Mouse (Mus musculus) stomach, postnatal 0 days (tissue): ENCODE data around the gene Grhl3. TPM values are rescaled to one million over a fixed set of nuclear protein-coding genes. Genes with fewer than 3 reads are reported as not detected.

Source experiments
- ATAC-seq: fragments of 200-750 bp; cut with Nextera tagmentation; 2 replicates; pipeline ENCODE4 v1.8.0; 2017; ENCODE audit not compliant: low FRiP score, low TSS enrichment
- DNase-seq: peaks from one replicate; pipeline ENCODE4 v3.0.0-alpha.2; 2016; ENCODE audit warnings: low spot score
- H3K27ac ChIP-seq: fragments of 300-500 bp; sonication (generic); replicated peaks from 2 replicates; pipeline ENCODE4 v1.5.1; 2014; ENCODE audit warnings: mild to moderate bottlenecking, control low read depth
- H3K27me3 ChIP-seq: fragments of 300-500 bp; sonication (generic); 2 replicates; pipeline ENCODE4 v1.6.1; 2014; ENCODE audit warnings: low read length; ENCODE audit not compliant: control insufficient read depth, insufficient read depth
- H3K36me3 ChIP-seq: fragments of 300-500 bp; sonication (generic); 2 replicates; pipeline ENCODE4 v1.6.1; 2014; ENCODE audit warnings: low read length, mixed read lengths; ENCODE audit not compliant: control insufficient read depth, insufficient read depth
- H3K4me1 ChIP-seq: fragments of 300-500 bp; sonication (generic); replicated peaks from 2 replicates; pipeline ENCODE4 v1.6.1; 2014; ENCODE audit warnings: antibody characterized with exemption; ENCODE audit not compliant: control insufficient read depth, insufficient read depth
- H3K4me2 ChIP-seq: fragments of 300-500 bp; sonication (generic); replicated peaks from 2 replicates; pipeline ENCODE4 v1.6.1; 2014; ENCODE audit warnings: low read depth, mild to moderate bottlenecking, control low read depth, moderate library complexity
- H3K4me3 ChIP-seq: fragments of 300-500 bp; sonication (generic); 2 replicates; pipeline ENCODE4 v1.5.1; 2014; ENCODE audit warnings: low read depth, low read length, control low read depth
- H3K9ac ChIP-seq: fragments of 300-500 bp; sonication (generic); 2 replicates; pipeline ENCODE4 v1.6.1; 2014; ENCODE audit warnings: mild to moderate bottlenecking, low read length, control low read depth, mixed read lengths
- H3K9me3 ChIP-seq: fragments of 300-500 bp; sonication (generic); 2 replicates; pipeline ENCODE4 v1.6.1; 2016; ENCODE audit warnings: low read length; ENCODE audit not compliant: control insufficient read depth
- CTCF ChIP-seq: IDR thresholded peaks from 2 replicates; pipeline ENCODE4 v1.5.1; 2016; ENCODE audit warnings: antibody characterized with exemption, low read depth, mild to moderate bottlenecking, moderate library complexity
- EP300 ChIP-seq: optimal IDR thresholded peaks from 2 replicates; pipeline ENCODE3; 2016; ENCODE audit warnings: antibody characterized with exemption
- WGBS: fragments of 180-500 bp; shearing (Covaris S2); extraction: QIAGEN DNeasy Blood & Tissue Kit; methylation state at CpG from one replicate; pipeline ENCODE4 v1.1.7; 2014; 5-methylcytosine and 5-hydroxymethylcytosine counted together
- polyA plus RNA-seq: library from polyadenylated mRNA; unstranded; fragments of >200 nt; fragmentation: Nextera tagmentation; extraction: Ambion mirVana; gene quantifications from 2 replicates; pipeline ENCODE4 v1.2.1, GENCODE M21; 2015

Grhl3 gene
- polyA plus RNA-seq, 1 experiment from 2014 or later = 53.3 TPM

DNA sequence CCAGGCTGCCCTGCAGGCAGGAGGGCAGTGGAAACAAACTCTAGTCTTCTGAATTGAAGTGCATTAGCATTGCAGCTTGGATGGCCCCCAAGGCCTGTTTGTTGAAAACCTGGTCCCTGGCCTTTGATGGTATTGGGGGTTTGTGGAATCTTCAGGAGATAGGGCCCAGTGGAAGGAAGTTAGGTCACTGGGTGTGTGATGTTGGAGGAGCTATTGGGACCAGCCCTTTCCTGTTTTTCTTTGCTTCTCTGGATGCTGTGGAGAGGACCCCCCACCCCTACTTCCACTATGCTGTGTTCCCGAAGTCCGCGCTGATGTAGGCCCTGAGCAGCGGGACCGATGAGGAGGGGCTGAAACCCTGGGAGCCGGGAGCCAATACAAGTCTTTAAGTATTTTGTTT is 75.3 kb downstream of the Grhl3 start:
- no peak overlapping the region for H3K27ac ChIP-seq
- no peak overlapping the region for H3K4me2 ChIP-seq
- no peak overlapping the region for H3K4me3 ChIP-seq
- H3K36me3 ChIP-seq = no peaks in the 10 kb centered on the region
- H3K27me3 ChIP-seq = no peaks in the 10 kb centered on the region
- DNase-seq (no peak), ATAC-seq (no peak)
- TF ChIP-seq EP300 = no peak
- no peak for TF ChIP-seq CTCF
- H3K4me1 ChIP-seq = no peaks in the 10 kb centered on the region
- H3K9ac ChIP-seq = no peak overlapping the region
- WGBS = 88% methylated on average over 6 of the region's 6 CpGs
- no peaks in the 10 kb centered on the region for H3K9me3 ChIP-seq

DNA sequence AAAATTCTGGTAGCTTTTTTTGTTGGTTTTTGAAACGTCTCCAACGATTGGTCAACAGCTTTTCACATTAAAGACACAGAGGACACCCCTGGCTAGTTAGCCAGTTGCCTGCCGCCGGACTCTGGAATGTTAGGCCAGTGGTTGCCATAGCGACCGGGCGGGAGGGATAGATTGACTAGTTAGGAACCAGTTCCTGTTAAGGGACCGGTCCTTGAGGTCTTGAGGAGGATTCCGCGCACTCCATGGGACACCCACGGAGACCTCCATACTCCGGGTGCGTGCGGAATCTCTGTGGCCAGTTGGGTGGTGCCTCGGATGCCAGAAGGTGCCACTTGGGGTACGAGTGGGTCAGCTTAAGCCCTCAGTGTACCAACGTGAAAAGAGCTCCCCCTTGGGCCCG is 77.6 kb downstream of the Grhl3 start:
- DNase-seq (peak; percentile 76), ATAC-seq (no peak)
- Histone ChIP-seq H3K9ac (no peak overlapping the region), H3K36me3 (no peaks in the 10 kb centered on the region), H3K27me3 (no peaks in the 10 kb centered on the region), H3K27ac (no peak overlapping the region), H3K9me3 (no peaks in the 10 kb centered on the region), H3K4me2 (no peak overlapping the region), H3K4me3 (no peak overlapping the region), H3K4me1 (no peaks in the 10 kb centered on the region)
- 29% methylated on average over 18 of the region's 18 CpGs for WGBS
- no peak for TF ChIP-seq CTCF
- no peak for TF ChIP-seq EP300

DNA sequence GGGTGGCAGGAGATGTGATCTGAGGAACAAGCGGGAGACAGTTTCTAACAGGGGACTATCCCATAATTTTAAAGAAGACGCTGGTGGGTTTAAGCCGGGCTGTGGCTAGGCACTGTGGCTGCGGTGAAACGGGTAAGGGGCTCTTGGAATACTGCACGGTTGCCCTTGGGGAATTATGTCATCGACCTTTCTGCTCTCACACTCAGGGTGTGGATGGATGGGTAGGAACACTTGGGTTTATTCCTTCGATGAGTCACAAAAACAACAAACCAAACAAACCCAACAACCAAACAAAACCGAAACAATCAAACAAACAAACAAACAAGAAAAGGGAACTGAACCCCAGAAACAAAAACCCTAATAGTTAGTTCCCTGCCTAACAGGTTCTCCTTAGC is 78.0 kb downstream of the Grhl3 start:
- no peak for ATAC-seq
- no peaks in the 10 kb centered on the region for H3K4me1 ChIP-seq
- 21% methylated on average over 9 of the region's 9 CpGs for WGBS

DNA sequence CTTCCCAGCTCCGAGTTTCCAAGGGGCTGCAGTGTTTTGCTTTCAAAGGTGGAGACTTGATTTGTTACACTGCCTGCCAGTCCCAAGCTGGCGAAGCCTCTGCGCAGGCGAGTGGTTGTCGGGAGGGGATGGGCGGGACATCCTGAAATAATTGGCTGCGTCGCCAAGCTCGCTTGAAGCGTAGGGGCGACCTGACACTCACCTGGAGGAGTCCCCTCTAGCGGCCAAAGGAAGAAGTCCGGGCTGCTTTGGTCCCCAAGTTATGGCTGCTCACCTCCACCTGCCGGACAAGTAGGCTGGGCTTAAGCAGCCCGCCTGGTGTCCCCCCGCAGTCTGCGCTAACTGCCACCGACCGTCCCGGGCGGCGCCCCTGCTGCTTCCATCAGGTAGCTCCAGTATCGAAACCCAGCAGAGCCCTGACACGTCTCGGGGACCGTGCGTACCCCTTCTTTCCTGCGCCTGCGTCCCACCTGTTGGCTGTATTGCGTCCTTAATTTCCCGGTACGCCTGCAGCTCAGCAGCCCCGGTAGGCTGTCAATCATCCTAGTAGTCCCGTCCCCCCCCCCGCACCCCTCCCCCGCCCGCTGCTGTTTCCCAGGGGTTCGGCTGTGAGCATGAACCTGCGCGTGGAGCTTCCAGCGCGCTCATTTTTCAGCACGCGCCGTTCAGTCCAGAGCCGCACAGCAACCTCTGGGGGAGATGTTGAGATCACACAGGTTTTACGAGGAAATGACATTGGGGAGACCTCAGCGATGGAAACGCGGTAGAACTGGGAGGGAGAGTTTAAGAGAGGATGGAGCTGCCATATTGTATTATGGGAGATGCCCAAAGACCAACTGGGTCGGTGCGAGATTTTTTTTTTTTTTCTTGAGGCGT is 78.7 kb downstream of the Grhl3 start, which contains the start of the genes Stpg1 and Nipal3:
Stpg1 (plus strand) TSS at position 270 of the 876 bp plus-strand sequence.
Nipal3 (minus strand) TSS at position 518 of the 876 bp plus-strand sequence.
- no peaks in the 10 kb centered on the region for H3K27me3 ChIP-seq
- peak within 1 kb of the TSS; percentile 87 for H3K27ac ChIP-seq
- H3K4me3 ChIP-seq = peak within 1 kb of the TSS; percentile 63
- ATAC-seq (peak; percentile 95), DNase-seq (peak; percentile 96)
- peaks cover 3% of the 10 kb centered on the region; the same call in 1 of the 2 replicates for H3K36me3 ChIP-seq
- TF ChIP-seq CTCF (peak; percentile 78), EP300 (no peak)
- H3K4me1 ChIP-seq = no peaks in the 10 kb centered on the region
- H3K9ac ChIP-seq = peak within 1 kb of the TSS; percentile 67
- WGBS = 1% methylated on average over 53 of the region's 53 CpGs
- H3K4me2 ChIP-seq = peak within 1 kb of the TSS; percentile 95
- H3K9me3 ChIP-seq = no peaks in the 10 kb centered on the region

More for the DNA sequence above, 78.0 kb downstream of the Grhl3 start:
- no peaks in the 10 kb centered on the region for H3K27me3 ChIP-seq
- H3K36me3 ChIP-seq = no peaks in the 10 kb centered on the region
- H3K9ac ChIP-seq = no peak overlapping the region
- no peak for DNase-seq
- peak overlapping the region; percentile 95 for H3K4me2 ChIP-seq
- H3K4me3 ChIP-seq = peak overlapping the region; percentile 63
- no peaks in the 10 kb centered on the region for H3K9me3 ChIP-seq
- TF ChIP-seq CTCF (no peak), EP300 (no peak)
- no peak overlapping the region for H3K27ac ChIP-seq

DNA sequence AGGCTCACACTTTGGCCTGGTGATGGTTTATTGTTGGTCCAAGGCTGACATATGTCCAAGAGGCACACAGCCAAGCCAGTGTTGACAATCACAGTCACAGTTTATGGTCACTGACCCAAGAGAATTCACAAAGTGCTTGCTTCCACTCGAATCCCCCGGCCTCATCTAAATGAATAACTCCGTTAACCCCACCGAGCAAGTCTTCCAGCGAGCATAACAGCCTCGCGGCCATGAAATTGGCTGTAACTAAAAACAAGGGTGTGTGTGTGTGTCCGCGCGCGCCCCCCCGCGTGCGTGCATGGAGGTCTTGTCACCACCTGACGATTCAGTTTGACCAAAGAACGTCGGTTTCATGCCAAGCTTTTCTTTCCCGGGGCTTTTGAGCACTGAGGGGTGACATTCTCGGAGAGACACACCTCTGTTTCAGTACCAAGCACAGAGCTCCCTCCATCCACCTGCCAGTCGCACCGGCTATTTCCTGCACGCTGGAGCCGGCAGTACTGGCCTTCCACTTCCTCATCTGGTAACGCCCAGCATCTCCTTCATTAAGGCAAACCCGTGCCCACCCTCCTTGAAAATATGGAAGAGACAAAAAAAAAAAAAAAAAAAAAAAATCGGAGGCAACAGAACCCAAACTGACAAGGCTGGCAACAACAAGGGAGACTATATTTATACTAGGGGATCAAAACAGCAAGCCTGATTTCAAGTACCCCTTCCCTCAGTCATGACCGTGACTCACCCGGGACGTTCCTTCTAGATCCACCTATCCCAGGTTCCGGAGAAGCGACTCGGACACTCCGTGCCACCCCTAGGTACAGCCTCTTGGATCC is 79.5 kb downstream of the Grhl3 start:
- WGBS = under 1% methylated on average over 33 of the region's 33 CpGs
- peak; percentile 72 for DNase-seq
- peak overlapping the region; percentile 59 for H3K9ac ChIP-seq

More for the DNA sequence above, 79.5 kb downstream of the Grhl3 start:
- Histone ChIP-seq H3K36me3 (peaks cover 4% of the 10 kb centered on the region; the same call in 1 of the 2 replicates), H3K4me1 (no peaks in the 10 kb centered on the region), H3K4me3 (peak overlapping the region; percentile 63), H3K27ac (peak overlapping the region; percentile 78), H3K27me3 (no peaks in the 10 kb centered on the region), H3K9me3 (no peaks in the 10 kb centered on the region), H3K4me2 (peak overlapping the region; percentile 95)
- ATAC-seq = peak; percentile 69
- TF ChIP-seq EP300 (no peak), CTCF (peak; percentile 47)
